Mouse (Mus musculus): Measurements from ENCODE around the gene Nell2. TPM values are rescaled to one million over a fixed set of nuclear protein-coding genes. Genes with fewer than 3 reads are reported as not detected.

The Nell2 gene
- total RNA-seq, 1 experiment from 2014 or later: not detected

DNA sequence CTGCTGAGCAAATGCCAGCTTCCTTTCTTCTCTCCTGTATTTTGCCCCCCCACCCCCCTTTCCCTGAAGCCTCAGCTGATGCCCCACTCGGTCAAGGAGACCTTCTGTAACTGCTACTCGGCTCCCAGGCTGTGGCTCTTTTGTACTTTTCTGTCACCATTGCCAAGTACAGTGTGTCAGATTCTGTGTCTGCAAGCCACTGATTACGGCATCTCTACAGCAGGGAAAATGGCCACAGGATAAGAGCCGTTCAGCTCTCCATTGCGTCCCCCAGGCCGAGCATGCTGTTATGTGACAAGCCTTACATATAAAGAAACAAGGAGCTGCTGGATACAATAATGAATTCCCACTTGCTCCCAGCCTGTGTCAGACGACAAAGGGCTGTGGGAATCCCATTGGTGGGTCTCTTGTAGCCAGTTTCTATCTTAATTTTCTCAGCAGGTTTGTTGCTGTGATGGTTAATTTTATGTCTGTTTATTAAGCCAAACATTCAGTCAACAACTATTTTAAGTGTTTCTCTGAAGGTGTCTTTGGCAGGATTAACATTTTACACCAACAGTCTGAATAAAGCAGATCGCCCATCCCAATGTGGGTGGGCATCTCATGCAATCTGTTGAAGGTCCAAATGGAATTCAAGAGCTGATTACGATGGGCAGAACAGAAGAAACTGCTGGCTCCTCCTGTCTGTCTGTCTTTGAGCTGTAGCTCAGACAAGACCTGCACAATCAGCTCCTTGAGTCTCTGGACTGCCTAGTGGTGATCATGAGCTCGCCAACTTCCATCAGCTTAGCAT lies 391.1 kb downstream of the Nell2 start:
- no peak for ATAC-seq (replicated peaks; ENCODE audit: low read depth, poor library complexity, severe bottlenecking)

DNA sequence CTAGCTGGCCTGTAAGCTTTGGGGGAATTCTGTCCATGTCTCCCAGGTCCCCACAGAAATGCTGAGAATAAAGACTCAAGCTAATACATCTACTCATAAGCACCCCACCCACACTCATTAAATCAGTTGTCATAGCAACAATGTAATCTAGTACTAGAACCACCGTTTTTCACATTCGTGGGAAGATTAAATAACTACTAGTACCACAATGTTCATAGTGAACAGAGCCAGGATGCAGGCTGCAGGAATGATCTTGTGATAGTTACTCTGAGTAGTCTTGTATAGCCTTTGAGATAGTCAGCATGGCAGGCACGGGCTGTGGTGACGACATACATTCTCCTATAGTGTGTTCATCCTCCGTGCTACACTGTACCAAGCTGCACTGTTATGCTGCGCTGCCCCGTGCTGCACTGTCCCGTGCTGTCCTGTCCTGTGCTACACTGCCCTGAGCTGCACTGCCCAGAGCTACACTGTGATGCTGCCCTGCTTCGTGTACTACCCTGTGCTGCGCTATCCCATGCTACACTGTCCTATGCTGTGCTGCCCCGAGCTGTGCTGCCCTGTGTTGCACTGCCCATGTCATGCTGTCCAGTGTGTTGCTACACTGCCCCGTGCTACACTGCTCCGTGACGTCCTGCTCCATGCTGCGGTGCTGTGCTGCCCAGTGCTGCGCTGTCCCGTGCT lies 392.3 kb downstream of the Nell2 start:
- no peak for ATAC-seq (replicated peaks; ENCODE audit: low read depth, poor library complexity, severe bottlenecking)

DNA sequence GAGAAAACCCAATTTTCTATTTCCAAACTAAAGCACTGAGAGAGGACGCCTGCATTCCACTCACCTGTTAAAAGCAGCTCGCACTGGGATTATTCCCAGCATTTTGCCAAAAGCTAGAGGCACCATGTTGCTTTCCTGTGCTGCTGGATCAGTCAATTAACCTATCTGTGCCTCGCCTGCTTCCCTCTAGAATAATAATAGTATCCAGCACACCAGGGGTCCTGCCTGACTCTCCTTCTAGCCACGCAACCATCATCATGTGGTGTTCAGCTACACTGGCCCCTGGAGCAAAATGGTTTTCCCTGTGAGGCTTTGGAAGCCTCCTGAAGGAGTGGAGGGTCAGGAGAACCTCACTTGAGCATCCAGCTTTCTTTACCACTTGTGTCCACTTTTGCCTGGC lies 397.0 kb downstream of the Nell2 start:
- ATAC-seq (replicated peaks; ENCODE audit: low read depth, poor library complexity, severe bottlenecking): no peak

DNA sequence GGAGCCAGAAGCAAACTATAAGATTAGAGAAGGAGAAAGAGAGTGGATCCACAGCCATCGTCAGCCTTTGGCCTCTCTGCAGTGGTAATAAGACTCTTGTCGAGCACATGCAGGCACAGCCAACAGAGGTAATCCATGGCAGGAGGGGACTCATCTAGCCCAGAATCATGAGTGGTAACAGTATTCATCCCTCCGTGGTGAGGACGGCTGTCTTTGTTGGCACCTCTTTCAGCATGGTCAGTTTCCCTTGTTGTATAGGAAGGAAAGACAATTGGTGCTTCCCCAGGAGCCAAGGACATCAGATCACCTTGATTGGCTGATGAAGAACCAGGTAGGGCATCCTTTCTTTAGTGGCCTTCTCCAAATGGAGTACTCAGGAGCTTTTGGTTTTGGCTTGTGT lies 419.7 kb downstream of the Nell2 start:
- ATAC-seq (replicated peaks; ENCODE audit: low read depth, poor library complexity, severe bottlenecking): no peak

DNA sequence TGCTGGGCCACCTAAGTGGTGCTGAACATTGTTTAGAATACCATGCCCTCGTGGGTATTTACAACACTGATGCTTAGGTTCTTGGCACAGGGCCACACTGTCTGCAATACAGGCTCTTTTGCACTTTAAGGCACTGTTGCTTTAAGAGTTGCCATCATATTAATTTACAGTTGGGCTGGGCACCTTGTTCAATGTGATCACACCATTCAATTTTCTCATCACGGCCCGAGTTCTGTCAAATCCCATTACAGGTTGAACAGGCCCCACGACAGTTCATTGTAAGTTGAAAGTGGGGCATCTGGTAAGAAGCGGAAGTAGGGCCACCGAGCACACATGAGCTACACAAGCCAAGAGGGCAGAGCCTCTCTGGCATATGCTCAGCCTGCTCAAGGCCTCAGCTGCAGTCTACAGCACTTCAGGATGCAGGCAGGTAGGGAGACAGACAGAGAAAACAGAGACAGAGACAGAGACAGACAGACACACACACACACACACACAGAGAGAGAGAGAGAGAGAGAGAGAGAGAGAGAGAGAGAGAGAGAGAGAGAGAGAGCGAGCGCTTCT lies 421.0 kb downstream of the Nell2 start:
- no peak for ATAC-seq (replicated peaks; ENCODE audit: low read depth, poor library complexity, severe bottlenecking)

DNA sequence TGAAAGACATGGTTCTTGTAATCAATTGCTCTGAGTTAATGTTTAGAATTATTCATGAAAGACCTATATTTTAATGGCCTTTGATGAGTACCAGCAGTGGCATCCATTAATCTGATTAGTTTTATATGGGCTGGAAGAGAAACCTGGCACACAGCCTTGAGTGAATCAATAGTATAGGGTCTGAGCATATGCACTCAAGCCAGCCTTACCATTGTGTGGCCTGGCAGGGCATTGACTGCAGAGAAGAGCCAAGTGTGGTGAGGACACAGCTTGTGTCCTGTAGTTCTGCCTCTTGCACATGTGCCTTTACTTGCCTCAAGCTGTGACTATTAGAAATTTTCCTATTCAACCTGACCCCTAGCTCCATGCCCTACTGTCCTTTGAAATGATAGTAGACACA lies 426.8 kb downstream of the Nell2 start:
- ATAC-seq (replicated peaks; ENCODE audit: low read depth, poor library complexity, severe bottlenecking): no peak

DNA sequence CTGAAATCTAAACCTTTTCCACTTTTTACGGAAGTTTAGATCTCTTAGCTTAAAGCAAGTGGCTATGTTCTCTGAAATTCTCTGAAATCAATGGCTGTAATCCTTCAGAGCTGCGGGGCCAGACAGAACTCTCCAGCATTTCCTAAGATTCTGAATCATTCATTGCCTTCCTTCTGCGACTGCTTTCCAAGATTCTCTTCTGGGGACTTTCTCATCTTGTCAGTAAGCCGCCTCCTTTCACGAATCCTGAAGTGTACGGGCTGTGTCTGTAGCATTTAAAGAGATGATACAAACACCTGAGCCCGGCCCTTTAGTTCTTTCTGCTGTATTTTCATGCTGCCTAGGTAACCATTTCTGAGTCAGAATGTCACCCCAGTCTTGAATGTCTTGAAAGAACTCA lies 428.2 kb downstream of the Nell2 start:
- no peak for ATAC-seq (replicated peaks; ENCODE audit: low read depth, poor library complexity, severe bottlenecking)

DNA sequence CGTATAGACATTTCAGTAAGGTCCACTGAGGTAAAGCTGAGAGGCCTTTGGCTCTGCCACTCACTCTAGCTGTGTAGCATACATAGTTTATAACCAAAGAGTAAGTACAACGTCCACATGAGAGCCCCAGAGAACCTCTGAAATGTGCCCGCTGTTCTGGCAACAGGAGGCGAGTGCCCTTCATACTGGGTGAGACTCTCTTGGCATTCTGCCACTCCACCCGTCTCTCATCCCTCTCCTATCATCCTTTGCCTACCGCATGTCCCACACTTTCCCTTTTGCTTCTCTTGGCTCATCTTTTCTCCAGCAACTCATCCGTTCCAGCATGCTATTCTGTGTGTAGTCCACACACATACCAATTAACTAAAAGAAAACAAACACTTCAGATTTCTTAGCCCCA lies 442.4 kb downstream of the Nell2 start:
- no peak for ATAC-seq (replicated peaks; ENCODE audit: low read depth, poor library complexity, severe bottlenecking)

DNA sequence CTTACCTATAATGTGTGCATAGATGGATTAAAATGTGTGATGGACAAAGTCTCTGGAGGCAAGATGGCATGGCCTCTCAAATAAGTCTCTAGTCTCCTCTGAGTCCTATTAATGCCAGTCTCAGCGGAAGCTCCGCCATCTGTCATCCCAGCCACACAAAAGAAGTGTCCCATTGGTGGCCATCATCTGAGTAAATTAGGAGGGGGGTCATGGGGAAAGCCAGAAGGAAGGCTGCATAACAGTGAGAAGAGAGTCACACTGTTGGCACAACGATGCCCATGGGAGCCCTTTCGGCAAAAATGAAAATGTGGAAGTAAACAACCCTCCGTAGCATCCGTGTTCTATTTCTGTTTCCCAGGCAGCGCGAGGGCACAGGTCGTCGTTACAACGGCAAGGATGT lies 446.7 kb downstream of the Nell2 start:
- ATAC-seq (replicated peaks; ENCODE audit: low read depth, poor library complexity, severe bottlenecking): no peak

DNA sequence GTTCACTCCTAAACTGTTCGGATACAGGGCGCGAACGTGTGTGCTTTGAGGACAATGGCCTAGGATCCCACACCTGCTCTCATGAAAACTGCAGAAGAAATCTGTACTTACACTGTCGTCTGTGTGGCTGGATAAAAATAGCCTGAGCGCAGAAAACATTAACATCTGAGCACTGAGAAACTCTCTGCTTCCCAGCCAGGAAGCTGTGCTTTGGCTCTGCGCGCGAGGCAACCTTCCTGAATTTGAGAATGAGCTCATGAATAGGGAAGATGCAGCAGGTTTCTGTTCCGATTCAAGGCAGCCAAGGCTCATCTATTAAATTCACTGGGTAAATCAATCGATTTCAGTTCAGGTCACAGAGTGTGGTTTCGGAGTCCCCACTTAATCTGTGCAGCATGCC lies 453.0 kb downstream of the Nell2 start:
- no peak for ATAC-seq (replicated peaks; ENCODE audit: low read depth, poor library complexity, severe bottlenecking)

DNA sequence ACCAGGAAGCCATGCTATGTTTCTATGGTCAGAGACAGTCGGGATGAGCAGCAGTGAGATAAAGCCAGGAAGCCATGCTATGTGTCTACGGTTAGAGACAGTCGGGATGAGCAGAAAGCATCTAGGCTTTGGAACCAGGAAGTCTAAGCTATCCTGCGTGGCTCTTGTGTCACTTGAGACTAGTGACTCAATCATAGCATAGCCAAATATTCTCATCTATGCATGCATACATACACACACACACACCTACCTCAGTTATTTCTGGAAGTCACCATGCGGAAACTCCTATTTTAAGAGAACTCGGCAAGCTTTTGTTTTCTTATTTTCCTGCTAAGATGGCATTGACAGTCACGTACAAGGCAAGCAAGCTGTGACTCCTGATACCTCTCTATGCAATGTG lies 457.5 kb downstream of the Nell2 start:
- ATAC-seq (replicated peaks; ENCODE audit: low read depth, poor library complexity, severe bottlenecking): no peak

DNA sequence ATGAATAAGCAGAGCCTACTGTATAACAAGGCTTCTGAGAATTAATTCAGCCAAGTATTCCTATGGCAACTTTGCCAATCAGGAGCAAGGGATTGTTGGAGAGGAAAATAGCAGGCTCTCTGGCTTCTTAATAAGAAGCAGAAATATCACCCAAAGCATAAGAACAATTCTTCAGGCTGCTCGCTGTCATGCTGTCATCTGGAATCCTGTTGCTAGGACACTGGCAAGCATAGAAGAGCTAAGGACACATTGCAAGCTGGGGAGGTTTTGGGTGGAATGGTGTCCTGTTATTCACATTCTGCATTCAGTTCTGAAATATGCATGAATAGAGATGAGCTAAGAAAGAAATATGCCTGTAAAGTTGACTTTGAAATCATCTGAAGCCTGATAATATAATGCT lies 459.6 kb downstream of the Nell2 start:
- no peak for ATAC-seq (replicated peaks; ENCODE audit: low read depth, poor library complexity, severe bottlenecking)

DNA sequence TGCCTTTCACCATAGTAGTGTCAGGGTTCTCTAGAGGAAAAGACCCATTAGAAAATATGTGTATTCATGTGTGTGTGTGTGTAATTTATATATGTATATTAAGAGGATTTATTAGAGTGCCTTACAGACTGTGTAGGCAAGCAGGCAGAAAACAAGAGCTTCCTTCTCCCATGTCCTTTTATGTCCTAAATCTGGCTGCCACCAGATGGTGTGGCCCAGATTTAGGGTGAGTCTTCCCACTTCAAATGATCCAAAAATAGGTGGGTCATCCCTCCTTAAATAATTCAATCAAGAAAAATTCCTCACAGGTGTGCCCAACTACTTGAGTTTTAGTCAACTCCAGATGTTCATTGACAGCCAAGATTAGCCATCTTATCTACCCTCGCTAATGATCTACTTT lies 460.3 kb downstream of the Nell2 start:
- no peak for ATAC-seq (replicated peaks; ENCODE audit: low read depth, poor library complexity, severe bottlenecking)

DNA sequence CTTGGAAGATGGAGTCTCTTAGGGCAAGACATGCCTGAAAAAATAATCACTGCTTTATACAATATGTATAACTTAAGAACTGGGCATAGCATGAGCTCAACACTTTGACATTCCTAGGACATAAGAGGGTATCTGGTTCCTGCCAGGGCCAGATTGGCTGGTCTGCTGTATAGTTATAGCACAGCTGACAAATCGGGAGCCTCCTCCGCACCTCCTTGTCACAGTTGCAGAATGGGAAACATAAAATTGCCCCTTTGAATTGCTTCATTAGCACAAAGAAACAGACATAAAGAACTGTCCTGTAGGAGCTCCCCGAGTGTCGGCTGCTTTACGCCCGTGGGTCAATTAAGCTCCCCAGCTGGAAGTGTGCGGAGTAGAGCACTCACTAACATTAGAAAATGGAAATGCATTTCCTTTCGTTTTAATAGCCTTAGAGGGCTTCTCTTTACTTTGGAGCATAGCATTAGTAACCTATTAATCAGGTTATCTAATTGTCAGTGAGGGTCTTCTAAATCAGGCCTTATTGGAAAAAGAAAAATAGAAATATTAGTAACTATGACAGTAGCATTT lies 473.2 kb downstream of the Nell2 start:
- no peak for ATAC-seq (replicated peaks; ENCODE audit: low read depth, poor library complexity, severe bottlenecking)

DNA sequence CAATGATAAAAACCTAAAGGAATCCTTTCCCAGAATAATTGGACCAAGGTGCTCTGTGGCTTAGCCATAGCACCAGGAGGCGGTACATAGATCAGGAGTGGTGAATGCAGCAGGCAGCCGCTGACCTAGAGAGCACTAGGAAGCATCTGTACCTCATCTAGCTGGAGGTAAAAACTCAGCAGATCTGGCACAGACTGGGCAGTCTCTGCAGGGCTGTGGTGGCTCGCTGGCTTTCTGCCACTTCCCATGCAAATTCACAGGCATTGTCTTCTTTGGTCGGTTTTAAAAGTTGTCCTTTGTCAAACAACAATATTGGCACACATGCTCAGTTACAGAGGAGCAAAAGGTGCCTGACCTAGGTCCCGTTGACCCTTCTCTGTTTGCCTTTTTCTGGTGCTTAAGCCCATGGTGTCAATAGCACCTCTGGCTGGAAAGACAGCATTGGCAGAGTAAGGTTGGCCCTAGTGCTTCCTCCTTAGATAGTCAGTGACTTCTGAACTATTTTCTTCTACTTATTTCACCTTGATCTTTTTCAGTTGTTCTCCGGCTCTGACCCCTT lies 479.1 kb downstream of the Nell2 start:
- ATAC-seq (replicated peaks; ENCODE audit: low read depth, poor library complexity, severe bottlenecking): no peak

DNA sequence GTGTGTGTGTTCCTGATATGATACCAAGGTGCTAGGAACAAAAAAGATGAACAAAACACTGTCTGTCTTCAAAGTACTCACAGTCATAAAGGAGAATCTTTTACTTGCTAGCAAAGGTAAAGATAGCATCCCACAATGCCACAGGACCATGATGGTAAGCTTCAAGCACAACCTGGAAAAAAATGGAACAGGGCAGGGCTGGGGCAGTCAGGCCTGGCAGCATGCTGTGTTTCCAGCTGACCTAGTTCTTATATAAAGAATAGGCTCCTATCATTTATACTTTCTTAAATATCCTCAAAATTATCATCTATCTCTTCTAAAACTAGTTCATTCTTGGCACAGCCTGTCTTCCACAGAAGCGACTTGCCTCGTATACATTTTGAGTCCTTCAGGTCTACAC lies 480.9 kb downstream of the Nell2 start:
- no peak for ATAC-seq (replicated peaks; ENCODE audit: low read depth, poor library complexity, severe bottlenecking)

DNA sequence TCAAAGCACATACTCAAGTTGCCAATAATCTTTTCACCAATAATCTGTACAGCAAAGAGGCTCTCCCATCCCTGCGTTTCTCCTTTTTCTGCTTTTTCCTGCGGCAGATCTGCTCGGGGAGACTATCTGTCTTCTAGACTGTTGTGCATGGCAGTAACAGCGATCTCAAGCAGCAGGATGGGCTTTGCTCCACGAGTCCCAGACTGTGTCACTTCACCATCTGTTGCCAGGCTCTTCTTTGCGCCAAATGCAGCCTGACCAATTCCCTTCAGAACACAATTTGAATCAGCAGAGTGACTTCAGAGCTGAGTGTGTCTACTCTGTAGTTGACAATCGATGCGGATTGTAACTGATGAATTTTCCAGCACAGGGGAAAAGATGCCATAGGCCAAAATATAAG lies 484.3 kb downstream of the Nell2 start:
- ATAC-seq (replicated peaks; ENCODE audit: low read depth, poor library complexity, severe bottlenecking): no peak

DNA sequence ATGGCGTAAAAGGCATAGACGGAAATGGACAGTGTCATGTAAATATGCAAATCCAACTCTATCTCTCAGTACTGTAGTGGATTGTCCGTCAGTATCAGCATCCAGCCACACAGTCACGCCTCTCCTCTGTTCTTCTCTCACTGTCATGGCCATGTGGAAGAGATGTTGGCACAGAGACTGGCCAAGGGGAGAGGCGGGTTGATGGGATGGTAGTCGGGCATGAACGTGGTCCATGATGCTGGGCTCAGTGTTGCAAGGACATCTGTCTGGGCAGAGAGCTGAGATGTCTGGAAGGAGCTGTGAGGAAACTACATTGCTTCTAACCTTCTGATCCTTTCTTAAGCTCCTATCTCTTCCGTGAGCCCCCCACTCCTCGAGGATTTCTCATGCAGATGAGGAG lies 485.9 kb downstream of the Nell2 start:
- no peak for ATAC-seq (replicated peaks; ENCODE audit: low read depth, poor library complexity, severe bottlenecking)

DNA sequence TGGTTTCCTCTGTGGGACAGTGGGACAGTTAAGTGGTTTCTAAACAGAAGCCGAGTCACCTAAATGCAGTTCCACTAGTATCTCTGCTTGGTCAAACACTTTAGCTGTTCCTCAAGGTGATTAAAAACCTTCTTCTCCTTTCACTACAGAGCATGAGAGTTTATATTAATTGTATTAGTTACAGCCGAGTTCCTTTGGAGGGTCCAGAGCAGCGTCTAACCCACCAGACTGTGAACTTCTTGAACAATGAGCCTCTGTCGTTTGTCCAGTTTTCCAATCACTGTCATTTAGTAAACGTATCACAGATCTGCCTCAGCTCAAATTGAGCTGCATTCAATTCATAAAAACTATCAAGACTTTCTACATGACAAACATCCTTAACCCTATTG lies 498.9 kb downstream of the Nell2 start:
- ATAC-seq (replicated peaks; ENCODE audit: low read depth, poor library complexity, severe bottlenecking): no peak

DNA sequence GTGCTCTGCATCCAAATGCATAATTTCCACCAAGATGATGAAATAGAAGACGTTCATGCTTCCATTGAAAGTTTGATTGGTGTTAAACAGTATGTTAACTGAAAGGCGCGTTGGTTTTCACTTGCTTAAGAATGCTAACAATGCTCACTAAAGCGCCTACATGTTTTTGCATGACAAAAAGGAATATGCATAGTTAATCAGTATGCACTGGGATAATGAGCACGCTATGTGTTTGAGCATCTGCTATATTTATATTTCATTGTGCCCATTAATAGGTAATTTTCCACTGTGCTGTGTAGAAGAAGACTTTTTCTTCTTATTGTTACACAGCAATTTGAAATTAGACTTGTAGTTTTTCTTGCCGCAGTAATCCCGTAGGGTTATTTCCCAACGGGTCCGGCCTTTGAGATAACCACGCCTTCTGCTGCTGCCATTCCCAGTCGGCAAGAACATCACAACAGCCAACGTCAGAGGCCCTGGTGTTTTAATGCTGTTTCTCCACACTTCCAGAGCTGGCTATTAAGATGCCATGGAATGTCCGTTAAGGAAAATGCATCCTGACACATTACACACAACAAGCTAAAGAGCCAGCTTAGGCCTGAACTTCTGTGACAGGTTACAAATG lies 499.4 kb downstream of the Nell2 start:
- ATAC-seq (replicated peaks; ENCODE audit: low read depth, poor library complexity, severe bottlenecking): no peak

All from common myeloid progenitor, adult 5-6 weeks (primary cell).